Mouse (Mus musculus) ES-Bruce4 (cell line): ENCODE measurements around the gene Rai14.

Source experiments
- CTCF ChIP-seq: IDR thresholded peaks from one replicate; pipeline ENCODE4 v1.8.1; 2011; ENCODE audit warnings: low read depth, low read length
- POLR2A ChIP-seq: IDR thresholded peaks from one replicate; pipeline ENCODE4 v1.8.1; 2011; ENCODE audit warnings: low read length; ENCODE audit not compliant: insufficient read depth

DNA sequence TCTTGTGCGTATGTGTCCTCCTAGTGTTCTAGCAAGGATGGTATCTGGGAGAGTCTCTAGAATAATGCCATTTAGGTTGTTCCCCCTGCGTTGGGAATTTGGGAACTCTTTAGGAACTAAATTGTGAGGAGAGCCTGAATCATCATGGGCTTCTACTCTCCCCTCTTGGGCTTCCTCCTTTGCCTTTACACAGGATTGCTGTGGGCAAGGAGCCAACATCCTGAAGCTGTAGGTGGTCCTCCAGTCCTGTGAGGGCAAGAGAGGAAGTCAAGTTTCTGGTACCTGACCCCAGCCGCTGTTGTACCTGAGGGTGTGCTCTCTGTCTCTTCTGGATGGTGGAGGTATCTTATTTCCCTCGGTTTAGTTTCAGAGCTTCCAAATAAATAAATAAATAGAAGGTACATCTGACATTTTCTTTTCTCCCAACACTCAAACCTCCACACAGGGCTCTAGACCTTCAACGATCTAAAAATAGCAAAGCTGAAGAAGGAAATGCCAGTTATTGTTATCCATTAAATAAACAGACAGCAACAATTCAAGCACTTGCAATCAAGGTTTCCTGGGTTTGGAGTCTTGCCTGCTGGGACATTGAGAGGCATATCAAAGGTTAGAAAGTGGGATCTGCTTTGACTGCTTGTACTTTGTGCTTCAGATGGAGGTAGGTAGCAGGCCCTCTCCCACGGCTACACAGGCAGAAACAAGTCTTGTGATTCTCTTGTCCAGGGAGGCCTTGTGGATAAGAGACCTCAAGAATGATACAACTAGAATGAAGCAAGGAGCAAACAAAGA, 24.1 kb upstream of the Rai14 start:
- no peak for TF ChIP-seq CTCF
- no peak for TF ChIP-seq POLR2A
